Mouse (Mus musculus) urinary bladder, adult 18-20 months (tissue): ENCODE measurements around the gene Nptn.
"Not testable (repeated sequence)": the region's sequence is repeated elsewhere in the genome, so short reads cannot be mapped to it uniquely, and the experiment has no call there.

Experiments used
- DNase-seq, 2 experiments: peaks; one replicate each; pipeline ENCODE4 v3.0.0; 2022; ENCODE audit warnings: low spot score in 2 of 2, mixed read lengths in 2 of 2

Nptn gene

GRCm38 (mm10) chr9:58560211-58560610, 21.8 kb upstream of the Nptn start:
- no peak for DNase-seq

GRCm38 (mm10) chr9:58565945-58566344, 16.1 kb upstream of the Nptn start:
- not testable (repeated sequence) for DNase-seq

- DNase-seq = no peak
These were observed 14.4 kb upstream of the Nptn start for GRCm38 (mm10) chr9:58567682-58568081.

GRCm38 (mm10) chr9:58571001-58571400, 11.0 kb upstream of the Nptn start:
- no peak for DNase-seq

- peak; percentile 60 to 74 for DNase-seq
These were observed 3.4 kb upstream of the Nptn start for GRCm38 (mm10) chr9:58578669-58579068.

- DNase-seq = peak; percentile 11 to 39
These were observed 1.4 kb upstream of the Nptn start for GRCm38 (mm10) chr9:58580453-58581195.

- peak in 1 of 2 experiments; percentile 6 for DNase-seq
These were observed 633 bp upstream of the Nptn start for GRCm38 (mm10) chr9:58581283-58581930.

- DNase-seq = peak; percentile 36 to 59
These were observed 684 bp downstream of the Nptn start for GRCm38 (mm10) chr9:58582581-58583266.

- DNase-seq = peak in 1 of 2 experiments; percentile 16
These were observed 1.2 kb downstream of the Nptn start for GRCm38 (mm10) chr9:58583267-58583641.

GRCm38 (mm10) chr9:58584323-58584722, 2.3 kb downstream of the Nptn start:
- DNase-seq = no peak

GRCm38 (mm10) chr9:58588657-58589056, 6.6 kb downstream of the Nptn start:
- DNase-seq = no peak

GRCm38 (mm10) chr9:58595313-58595712, 13.3 kb downstream of the Nptn start:
- DNase-seq = no peak

GRCm38 (mm10) chr9:58613790-58614189, 31.8 kb downstream of the Nptn start:
- no peak for DNase-seq

GRCm38 (mm10) chr9:58615064-58615938, 33.3 kb downstream of the Nptn start:
- no peak for DNase-seq

GRCm38 (mm10) chr9:58623009-58623408, 41.0 kb downstream of the Nptn start:
- DNase-seq = no peak

- DNase-seq = no peak
These were observed 45.2 kb downstream of the Nptn start for GRCm38 (mm10) chr9:58627197-58627596.

- DNase-seq = no peak
These were observed 48.4 kb downstream of the Nptn start for GRCm38 (mm10) chr9:58630441-58630840.

GRCm38 (mm10) chr9:58648406-58649264, 66.6 kb downstream of the Nptn start:
- DNase-seq = no peak

- DNase-seq = no peak
These were observed 67.2 kb downstream of the Nptn start for GRCm38 (mm10) chr9:58649265-58649626.

- DNase-seq = no peak
These were observed 70.0 kb downstream of the Nptn start for GRCm38 (mm10) chr9:58651993-58652392.

GRCm38 (mm10) chr9:58654494-58654893, 72.5 kb downstream of the Nptn start:
- DNase-seq = no peak
